Mouse (Mus musculus) adrenal gland, adult 2 months (tissue): ENCODE measurements around the gene Add1. TPM values are rescaled to one million over a fixed set of nuclear protein-coding genes. Genes with fewer than 3 reads are reported as not detected.
A peak's percentile ranks its signal among the peaks of the same experiment; 100 is the strongest.

Source experiments
- DNase-seq: peaks from one replicate; pipeline ENCODE4 v3.0.0; 2021
- polyA plus RNA-seq: library from polyadenylated mRNA; depleted of rRNA; stranded (reverse); fragments of >200 nt; gene quantifications from 2 replicates; pipeline ENCODE4 v1.2.3, GENCODE M21; 2012
- total RNA-seq, 2 experiments: library from RNA; stranded (reverse); gene quantifications; 2 replicates each; pipeline ENCODE4 v1.2.3; 2021

Add1 gene
- total and polyA plus RNA-seq, 3 experiments, result 134 to 168 (median 160) TPM

DNA sequence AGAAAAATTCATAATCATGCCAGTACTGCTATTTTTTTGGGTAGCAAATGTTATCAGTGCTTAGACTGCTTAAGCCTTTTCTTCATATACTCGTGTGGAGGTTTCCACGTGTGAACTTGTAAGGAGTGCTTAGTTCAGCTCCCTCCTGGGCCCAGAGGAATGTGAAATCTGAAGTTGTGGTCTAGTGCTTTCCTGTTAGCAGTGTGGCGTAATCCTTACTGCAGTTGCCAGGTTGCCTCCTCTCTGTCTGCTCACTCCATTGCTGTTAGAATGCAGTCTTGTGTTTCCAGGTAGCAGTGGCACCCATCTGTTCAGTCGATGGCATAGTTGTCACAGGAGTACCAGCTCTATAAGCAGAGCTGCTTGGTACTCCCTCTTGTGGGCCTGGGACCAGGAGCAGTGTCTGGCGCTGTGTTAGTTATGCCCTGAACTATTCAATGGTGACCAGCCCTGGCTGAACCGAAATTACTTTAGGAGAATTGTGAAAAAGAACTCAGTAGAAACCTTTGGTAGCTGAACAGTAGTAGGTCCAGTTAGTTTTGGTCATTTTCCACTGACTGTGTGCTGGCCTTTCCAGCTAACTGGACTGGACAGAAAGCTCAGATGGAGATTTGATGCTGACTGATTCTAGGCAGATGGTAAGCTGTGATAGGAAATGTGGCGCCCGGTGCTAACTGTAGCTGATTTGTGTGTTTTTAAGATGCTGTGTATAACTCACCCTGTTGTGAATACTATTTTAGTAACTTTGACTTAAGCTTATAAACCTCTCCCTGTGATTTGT lies 33.8 kb downstream of the Add1 start:
- no peak for DNase-seq

DNA sequence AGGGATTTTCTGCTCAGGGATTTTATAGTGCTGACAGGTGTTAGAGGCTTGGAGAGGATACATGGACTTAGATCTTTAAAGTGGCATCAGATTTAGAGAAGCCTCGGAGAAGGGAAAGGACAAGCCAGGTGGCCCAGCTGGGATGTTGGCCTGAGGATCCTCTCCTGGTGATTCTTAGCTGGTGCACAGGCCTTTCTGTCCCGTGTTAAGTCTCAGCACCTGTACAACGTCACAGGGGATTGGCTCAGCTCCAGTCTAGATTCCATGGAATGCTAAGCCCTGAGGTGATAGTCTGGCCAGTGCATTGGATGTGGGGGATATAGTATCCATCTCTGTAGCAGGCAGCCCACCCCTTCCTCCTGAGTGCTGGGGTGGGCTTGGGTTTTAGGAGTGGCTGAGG lies 34.8 kb downstream of the Add1 start:
- DNase-seq, result no peak

DNA sequence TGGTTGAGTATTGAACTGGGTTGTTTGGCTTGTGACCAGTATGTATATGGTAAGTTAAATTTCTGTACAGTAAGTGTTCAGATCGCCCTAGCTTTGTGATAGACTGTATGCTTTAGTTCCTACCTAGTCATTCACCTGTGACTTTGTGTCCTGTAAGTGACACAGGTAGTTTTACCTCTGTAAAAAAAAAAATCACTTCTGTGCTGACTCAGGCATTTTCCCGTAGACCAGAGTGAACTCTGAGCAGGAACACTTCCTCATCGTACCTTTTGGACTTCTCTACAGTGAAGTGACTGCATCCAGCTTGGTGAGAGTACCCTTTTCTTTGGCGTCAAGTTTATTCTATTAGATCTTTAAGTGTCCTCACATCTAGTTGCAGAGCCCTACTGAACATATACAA lies 36.5 kb downstream of the Add1 start:
- no peak for DNase-seq

DNA sequence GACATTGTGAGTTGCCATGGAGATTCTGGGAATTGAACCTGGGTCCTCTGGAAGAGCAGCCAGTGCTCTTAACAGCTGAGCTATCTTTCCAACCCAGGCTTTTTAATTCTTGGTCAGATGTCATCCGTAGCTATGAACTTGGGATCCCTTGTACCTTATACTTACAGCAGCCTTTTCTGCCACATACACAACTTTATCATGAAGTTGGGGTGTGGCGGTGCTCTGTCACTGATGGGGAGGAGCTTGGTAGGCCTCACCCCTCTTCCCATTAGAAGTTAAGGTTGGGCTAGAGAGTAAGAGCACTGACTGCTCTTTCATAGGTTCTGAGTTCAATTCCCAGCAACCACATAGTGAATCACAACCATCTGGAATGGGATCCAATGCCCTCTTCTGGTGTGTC lies 59.5 kb downstream of the Add1 start:
- no peak for DNase-seq

DNA sequence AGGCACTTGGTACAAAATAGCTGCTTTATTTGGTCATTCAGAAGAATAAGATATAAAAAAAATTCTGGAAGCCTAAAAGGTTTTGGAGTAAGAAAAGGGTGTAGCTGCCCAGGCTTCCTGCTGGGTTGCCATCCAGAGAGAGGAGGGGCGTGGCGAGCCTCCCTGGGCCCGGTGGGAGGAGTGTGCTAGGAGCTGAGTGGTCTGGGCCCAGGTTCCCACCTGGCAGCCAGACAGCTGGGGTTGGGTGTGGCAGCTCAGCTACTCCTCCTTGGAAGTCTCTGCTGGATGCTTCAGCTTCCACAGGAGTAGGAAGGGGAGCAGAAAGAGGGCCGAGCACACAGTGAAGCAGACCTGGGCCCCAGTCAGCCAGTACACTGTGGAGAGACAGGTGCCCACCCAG lies 60.2 kb downstream of the Add1 start:
- DNase-seq, result no peak

DNA sequence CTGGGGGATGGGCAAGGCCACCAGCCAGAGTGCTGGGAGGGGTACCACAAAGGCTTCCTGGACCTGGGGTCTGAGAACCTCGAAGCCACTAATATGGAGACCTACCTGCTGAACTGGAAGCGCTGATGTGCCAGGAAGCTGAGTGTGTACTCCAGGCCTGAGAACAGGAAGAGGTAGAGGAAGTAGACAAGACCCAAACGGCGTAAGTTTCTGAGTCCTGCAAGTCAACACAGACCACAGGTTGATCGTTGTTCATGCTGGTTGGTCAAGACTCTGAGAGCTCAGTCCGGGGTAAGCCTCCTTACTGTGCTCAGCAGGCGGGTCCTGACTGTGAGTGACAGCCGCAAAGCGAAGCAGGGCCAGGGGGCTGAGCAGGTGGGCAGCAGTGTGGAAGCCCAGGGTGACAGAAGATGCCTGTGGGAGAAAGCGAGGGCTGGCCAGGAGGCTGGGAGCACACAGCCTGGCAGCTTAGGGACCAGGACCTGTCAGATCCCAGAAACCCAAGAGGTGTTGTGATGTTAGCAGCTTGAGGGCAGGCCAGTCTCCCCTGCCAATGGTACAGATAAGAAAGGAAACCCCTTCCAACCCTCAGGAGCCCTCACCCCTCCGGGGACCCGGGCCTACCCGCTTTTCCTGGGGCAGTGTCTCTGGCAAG lies 61.4 kb downstream of the Add1 start:
- DNase-seq, result no peak

DNA sequence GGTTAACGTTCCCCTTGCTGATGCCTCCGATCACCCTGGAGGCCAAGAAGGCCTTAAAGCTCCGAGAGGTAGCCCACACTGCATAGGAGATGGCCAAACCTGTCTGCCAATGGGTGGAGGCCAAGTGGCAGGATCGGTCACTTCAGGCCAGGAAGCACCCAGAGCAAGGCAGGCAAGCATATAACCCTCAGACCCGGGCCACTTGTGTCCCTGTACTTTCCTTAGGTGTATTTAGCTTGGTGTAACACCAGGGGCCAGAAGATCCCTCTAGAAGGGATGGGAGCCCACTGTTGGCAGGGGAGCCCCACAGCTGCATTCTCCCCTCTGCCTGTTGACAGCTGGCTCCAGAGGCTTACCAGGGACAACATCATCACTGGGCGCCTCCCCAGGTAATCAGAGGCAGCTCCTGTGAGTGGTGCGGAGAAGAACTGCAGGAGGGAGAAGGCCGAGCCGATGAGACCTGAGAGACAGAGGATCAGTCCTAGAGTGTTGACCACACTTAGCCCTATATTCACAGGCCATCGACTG lies 62.3 kb downstream of the Add1 start:
- DNase-seq, result no peak

DNA sequence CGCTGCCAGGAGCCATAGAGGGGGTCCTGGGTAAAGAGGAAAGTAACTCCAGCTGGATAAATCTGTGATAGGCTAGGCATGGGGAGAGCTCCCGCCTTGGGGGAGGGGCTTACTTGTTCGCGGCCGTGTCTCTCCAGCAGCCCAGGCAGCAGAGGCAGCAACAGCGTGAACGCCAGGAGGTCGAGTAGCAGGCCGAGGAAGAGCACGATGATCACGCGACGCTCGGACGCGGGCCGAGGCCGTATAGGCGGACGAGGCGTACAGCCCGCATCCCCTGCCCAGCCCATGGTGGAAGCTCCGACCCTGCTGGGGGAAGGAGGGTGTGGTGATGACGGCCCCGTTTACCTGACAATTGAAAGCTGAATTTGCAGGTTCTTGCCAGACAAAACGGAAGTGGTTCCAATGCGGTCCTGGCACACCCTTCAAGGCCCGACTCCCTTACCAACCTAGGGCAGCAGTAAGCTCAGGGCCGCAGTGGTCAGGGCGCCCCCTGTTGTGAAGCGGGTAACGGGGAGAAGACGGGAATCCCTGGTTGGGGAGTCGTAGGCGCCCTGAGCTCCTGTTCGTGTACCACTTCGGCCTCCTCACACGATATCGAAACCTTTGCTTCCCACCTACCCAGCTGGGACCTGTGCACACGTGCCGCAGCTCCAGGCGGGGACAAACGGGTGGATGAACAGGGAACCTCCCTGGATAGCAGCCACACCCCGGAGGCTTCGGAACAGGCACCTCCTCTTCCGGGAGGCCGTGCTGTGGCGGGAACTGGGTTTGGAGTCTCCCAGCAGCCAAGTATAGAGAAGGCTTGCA lies 63.2 kb downstream of the Add1 start, which contains the start of gene Mfsd10:
TSS of gene Mfsd10 (minus strand) at position 732 of the 807 bp plus-strand sequence.
- DNase-seq, result peak; percentile 88

DNA sequence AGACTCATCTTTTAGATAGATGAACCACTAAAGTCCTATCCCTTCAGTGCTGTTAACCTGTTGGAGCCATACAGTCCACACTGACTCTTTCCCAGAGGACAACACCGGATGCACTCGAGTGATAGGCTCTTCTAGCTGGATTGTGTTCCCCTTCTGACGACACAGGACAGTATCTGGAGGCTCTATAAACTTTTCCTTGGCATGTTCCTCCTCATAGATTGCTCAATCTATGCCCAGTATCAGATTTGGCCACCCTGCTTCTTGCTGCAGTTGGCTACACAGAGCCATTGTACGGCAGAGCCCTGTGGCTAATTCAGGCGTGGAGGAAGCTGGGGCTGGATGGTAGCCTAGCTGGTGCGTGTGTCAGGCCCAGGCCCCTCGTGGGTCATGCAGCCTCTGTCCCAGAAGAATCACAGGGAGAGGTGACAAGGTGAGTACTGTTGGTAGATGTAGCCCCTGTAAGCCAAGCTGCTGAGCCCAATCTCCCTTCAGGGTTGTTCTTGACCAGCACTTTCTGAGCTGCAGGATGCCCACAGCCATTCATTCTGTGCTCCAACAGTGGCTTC lies 64.2 kb downstream of the Add1 start:
- DNase-seq, result no peak

DNA sequence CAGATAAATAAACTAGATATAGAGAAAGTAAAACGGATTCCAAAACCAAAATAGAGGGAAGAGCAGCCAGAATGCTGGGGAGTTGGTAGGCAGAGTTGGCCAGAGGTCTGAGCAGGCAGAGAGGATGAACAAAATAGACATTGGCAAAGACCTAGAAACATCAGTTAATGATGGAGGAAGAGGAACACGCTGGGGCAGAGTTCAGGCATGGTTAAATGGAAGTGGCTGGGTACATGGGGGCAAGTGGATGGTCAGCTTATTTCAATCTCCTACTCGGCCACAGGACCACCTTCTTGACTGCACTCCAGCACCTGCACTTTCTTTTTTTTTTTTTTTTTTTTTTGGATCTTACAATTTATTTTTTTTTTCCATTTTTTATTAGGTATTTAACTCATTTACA lies 68.5 kb downstream of the Add1 start:
- DNase-seq, result no peak

DNA sequence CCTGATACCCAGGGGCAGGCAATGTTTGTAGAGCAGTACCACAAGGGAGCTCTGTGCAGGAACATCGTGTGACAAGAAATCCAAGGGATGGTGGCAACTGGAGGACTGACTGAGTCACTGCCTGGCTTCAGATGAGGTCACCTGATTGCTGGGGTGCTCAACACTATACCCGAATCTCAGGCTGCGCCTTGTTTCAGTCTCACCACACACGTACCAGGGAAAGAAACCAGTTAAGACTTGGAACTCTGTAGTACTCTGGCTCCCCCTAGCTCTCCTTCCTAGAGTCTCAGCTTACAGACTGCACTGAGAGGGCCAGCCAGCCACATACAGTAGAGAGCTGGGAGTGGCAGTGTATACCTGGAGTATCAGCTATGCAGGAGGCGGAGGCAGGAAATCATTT lies 69.5 kb downstream of the Add1 start:
- peak; percentile 43 for DNase-seq

DNA sequence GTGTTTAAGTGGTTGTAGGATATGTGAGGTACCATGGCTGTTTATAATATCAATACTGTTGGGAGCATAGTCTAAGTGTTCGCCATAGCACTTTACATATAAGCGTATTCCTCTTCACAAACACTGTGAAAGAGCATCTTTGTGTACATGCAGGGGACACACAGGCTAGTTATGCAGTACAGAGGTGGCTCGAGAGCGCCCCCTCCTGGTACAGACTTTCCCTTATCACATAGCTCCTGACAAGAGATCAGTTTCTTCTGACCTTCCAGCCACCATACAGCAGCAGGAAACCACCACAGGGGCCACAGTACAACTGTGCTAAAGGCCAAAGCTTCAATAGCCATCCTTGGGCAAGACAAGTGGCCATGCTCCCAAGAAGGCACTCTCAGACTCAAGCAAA lies 74.1 kb downstream of the Add1 start:
- DNase-seq, result peak; percentile 37

DNA sequence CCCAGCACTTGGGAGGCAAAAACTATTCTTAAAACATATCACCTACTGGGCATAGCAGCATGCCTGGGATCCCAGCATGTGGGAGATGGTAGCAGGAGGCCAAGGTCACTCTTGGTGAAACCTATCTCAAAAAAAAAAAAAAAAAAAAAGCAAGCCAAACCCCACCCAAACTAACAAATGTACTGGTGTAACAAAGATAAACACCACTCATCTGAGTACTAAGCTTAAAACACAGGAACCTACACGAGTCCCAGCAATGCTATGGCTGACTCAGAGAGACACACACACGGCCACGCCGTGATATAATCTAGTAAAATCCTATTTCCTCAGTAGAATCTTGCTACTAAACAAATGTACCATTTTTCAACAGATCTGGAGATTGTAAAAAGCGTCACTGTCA lies 79.5 kb downstream of the Add1 start:
- DNase-seq, result no peak

DNA sequence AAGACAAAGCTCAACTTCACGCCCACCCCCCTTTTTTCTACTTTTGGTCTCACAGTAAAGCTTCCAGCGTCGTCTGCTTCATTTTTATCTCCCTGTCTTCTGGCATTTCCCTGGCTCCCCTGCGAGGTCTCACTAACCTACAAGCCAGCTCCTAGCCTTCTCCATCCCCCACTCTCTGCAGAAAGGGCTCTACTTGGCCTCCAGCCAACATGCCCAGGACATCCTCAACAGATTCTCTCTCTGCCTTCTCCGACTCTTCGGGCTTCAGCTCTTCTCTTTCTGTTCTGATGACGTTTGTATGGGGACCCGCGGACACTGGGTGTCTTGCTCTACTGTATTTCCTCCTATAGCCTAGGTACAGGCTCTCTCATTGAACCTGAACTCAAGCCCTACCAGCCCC lies 81.4 kb downstream of the Add1 start:
- DNase-seq, result no peak

DNA sequence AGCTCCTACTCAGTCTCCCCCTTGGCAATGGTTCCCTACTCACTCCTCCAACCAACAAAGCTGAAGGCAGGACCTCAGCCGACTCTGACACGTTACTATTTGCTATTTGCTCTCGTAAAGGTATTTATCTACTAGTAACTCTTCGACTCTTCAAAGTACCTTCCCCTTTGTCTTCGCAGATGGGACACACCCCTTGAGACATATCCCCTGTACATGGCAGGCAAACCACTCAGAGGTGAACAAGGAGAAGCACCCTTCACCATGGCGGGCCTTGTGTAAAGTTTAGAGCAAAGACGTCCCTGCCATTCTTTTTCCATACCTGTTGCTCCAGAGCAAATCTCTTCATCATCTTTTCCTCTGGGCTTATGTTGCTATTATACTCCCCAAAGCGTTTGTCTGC lies 84.1 kb downstream of the Add1 start:
- DNase-seq, result no peak

DNA sequence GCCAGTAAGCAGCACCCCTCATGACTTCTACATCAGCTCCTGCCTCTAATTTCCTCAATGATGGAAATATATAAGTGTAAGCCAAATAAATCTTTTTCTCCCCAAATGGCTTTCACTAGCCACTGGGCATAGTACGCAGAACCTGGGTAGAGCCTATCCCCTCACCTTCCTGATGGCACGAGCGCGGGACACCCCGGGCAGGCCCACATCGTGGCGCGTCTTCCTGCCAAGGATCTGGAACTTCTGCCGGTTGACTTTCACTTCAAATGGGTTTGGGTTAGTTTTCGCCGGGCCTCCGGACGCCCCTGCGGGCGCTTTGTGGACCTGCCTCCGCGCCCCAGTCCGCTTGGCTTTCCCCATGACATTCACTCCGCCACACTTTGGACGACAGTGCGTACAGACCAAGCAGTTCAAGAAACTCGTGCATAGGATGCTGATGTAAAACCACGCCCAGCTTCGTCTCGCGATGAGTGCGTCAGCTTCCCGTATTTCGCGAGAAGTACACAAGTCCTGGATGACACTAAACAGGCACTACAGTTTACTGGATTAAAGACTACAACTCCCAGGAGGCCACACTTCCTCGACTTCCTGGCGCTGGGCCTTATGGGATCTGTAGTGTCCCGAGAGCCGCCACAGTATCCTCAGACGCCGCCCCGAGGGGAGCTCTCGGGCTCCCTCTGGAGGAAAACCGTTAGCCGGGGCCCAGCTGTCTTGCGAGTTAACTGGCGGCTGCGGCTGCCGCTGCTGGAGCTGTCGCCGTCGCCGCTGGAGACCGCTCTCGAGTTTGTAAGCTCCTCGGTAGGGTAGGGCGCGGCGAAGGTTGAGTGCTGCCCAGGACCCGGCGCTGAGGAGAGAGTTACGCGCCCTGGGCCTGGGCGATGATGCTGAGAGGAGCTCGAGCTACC lies 86.5 kb downstream of the Add1 start, which contains the start of the genes Nop14 and Grk4:
TSS of gene Nop14 (minus strand) at position 463 of the 905 bp plus-strand sequence.
TSS of gene Grk4 (plus strand) at position 694 of the 905 bp plus-strand sequence.
- peak; percentile 99 for DNase-seq

DNA sequence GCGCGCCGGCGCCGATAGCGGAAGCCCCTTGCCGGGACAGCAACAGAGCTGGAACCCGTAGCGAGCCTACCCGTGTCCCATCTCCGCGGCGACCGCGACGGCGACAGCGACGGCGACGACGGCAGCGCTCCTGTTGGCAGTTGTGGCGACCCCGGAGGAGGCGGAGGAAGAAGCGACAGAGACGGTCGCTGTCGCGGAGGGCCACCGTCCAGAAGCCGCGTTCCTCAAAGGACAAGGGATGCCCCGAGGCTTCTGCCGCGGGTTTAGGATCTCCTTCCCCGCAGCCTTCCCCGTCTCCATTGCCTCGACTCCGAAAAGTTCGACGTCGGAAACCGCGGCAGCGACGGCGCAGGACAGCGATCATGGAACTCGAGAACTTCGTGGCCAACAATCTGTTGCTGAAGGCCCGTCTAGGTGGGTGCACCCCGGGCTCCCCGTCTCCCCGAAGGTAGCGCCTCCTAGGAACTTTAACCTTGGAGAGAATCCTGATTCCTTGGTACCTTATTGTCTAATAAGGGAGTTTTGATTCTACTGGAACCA lies 87.2 kb downstream of the Add1 start:
- DNase-seq, result no peak

DNA sequence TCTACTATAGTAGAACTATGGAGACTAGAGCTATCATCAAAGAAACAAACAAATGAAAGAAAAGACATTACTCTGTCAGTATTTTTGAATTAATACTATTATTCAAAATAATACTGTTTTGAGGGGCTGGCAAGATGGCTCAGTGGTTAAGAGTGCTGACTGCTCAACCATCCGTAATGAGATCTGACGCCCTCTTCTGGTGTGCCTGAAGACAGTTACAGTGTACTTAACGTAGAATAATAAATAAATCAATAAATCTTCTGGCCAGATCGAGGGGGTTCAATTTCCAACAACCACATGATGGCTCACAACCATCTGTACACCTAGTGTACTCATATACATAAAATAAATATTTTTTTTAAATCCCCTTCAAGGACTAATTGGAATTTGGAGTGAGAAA lies 88.4 kb downstream of the Add1 start:
- DNase-seq, result no peak

DNA sequence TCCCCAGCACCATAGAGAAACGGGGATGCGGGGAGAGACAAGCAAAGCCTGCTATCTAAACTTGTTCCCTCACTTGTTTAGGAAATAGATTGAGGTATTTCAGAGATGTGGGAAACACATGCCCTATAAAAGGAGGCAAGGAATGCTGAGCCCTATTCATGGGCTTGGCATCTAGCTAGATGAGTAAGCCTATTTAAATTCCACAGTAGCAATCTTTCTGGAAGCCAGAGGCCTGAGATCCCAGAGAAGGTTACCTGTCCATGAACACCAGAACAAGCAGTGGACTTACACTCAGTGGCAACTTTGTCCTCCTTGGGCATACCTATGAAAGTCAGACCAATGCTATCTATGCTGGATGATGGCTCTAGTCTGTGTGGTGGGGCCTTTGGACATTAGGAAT lies 89.8 kb downstream of the Add1 start:
- no peak for DNase-seq

DNA sequence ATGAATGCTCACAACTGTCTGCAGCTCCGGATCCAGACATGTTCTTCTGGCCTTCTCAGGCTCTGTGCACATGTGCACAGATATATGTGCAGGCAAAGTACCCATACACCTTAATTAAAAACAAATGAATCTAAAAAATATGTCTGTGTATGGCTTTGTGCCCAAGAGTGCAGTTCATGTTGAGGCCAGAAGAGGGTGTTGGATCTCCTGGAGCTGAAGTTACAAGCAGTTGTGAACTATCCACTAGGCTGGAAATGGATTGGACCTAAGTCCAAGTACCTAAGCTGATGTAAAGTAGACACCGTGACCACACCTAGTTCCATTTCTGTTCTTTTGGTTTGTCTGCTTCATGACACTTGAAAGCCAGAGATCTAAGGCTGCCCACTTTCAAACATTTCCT lies 96.0 kb downstream of the Add1 start:
- DNase-seq, result no peak

DNA sequence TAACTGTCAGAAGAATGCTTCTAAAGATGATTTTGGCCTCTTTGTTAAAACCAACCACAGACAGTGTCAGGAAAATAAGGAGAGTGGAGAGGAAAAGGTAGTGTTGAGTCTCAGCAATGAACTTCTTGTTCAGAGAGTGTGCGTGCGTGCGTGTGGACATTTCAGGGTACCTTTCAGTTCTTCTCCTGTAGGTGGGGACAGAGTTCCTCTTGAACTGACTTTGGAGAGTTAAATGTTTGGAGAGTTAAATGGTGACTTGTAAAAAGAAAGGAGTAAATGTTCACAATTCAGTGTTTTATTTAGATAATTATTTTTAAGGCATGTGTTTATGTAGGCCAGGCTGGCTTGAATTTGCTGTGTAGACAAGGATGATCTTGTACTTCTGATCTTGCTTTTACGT lies 96.8 kb downstream of the Add1 start:
- no peak for DNase-seq
